Mouse (Mus musculus): ENCODE measurements at regions not wholly inside any gene's neighbourhood (a gene's known extent, or its start where the extent isn't known, plus 50 kb on each side); places are given as distances from the start of the nearest gene placed in this dataset.
"Not testable (repeated sequence)": the region's sequence is repeated elsewhere in the genome, so short reads cannot be mapped to it uniquely, and the experiment has no call there.

DNA sequence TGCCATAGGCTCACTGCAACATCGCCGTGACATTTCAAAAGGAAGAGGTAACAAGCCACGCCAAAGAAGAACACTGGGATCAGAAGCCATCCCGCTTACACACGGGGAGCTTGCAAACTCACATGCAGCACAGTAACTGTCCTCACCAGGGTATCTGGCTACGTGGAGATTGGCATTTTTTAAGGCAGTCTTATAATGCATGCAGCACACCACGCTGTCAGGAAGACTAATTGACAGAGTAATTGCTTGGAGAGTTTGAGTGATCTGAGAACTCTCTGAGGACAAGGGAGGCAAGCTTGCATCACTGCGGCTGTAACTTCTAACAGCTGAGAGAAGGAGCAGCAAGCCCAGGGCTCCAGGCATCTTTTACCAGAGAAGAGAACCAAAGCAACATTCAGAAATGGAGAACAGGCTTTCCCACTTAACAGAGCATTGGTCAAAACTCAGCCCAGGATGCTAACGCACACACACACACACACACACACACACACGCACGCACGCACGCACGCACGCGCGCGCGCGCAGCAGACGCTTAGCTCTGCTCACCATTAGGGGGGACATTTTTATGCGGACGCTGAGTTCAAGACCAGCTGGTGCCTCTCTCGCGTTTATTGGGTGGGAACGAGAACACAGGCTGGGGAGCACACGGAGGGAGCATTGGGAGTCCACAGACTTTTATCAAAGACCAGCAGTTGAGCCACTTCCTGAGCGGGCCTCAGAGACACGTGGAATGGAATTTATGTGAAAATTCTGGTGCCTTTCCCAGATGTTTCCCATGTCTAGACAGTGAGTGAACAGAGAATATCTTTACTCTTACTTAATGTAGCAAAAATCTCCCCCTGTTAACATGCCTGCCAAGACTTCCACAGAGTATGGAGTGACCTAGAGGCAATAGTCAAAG is 66.6 kb downstream of the 1700129C05Rik start:
- DNase-seq, result no peak

DNA sequence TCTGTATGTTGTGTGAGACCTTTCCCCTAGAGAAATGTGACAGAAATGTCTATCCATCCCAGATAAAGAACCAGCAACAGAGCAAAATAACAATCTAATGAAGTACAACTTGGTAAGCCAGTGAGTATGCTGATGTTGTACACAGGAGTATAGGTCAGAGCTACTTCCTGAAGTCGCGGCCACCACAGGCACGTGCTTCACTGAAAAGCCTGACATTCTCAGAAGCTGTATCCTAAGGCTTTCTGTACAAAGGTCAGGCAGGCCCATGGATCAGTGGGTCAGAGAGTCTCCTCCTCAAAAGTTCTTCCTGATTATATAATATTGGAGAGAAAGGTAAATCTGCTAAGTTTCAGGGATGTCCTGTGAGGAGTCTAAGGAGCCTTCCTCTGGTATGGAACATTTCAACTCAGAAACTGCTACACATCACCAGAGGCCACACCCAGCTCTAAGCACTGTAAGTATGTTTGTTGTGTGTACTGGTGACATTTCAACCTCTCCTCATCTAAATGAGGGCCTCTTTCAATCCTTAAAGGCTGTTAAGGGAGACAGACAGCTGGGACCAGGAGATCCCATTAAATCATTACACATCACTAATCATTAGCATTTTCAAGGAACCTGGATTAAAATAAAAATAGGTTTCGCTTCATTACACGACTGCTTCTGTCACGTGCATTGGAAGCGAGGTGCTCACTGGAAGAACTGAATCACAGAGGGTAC is 70.2 kb downstream of the 1700129C05Rik start:
- DNase-seq, result no peak

DNA sequence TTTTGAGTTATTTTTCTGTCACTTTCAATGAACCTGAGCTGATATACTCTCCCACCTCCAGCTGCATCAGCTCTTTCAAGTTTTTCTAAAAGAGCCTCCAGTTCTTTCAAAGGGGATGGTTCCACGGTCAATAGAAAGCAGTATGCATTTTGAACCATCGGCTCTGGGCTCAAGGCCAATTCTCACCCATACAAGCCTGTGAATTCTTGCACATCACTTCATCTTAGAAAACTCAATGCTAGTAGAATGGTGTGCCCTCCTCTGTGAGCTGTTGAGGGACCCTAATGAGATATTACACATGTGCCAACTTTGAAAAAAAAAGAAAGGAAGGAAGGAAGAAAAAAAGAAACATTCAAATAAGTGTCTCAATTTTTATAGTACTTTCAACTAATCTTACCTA is 72.6 kb downstream of the 1700129C05Rik start:
- no peak for DNase-seq

DNA sequence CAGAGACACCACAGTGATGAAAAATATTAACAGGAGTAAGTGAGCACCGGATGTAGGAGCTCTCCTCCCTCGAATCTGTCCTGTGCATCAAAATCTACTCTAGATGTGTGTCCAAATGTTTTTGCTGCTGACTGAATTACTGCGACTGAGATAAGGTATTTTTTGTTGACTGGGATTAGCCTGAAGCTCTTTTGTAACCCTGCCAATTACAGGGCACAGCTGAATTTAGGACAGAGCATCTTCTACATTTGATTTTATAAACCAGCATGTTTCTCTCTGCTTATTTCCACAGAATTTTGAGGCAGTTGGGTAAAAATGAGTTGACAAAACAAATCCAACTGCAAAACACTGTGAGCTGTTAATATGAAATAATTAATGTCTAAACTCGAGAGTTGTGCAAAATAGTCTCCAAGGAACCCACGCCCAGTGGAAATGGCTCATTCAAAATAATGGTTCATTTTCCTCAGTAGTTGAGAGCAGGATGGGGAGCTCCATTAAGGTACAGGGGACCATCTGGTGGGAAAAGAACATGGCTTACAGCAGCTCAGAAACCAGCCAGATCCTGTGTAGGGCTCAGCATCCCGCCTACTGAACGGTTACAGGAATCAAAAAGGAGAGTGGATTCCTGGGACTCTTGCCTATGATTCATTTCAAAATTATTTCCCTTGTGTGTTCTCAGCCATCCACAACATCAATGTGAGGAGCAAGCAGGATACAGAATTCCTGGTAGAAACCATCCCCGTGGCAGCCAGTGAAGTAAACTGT is 76.1 kb downstream of the 1700129C05Rik start:
- peak; percentile 10 for DNase-seq

DNA sequence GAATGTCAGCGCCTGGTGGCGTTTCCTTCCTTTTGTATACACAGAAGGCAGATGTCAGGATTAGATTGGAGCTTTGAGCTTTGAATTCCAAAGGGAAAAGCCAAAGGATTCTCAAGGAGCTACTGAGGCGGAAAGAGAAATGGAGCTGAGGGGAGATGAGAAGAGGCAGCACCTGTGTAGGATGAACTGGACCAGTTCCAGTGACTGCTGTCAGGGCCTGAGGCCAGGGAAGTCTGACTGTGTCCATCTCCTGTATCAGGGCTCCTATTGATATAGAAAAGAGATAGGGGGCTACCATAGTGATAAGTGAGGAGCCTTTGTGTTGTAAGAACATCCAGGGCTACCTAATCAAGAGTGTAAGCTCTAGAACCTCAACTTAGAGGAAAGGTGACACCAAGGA is 79.5 kb downstream of the 1700129C05Rik start:
- no peak for DNase-seq

- no peak for DNase-seq
Observed at GRCm38 (mm10) chr14:59056832-59057231, 85.9 kb downstream of the 1700129C05Rik start.

DNA sequence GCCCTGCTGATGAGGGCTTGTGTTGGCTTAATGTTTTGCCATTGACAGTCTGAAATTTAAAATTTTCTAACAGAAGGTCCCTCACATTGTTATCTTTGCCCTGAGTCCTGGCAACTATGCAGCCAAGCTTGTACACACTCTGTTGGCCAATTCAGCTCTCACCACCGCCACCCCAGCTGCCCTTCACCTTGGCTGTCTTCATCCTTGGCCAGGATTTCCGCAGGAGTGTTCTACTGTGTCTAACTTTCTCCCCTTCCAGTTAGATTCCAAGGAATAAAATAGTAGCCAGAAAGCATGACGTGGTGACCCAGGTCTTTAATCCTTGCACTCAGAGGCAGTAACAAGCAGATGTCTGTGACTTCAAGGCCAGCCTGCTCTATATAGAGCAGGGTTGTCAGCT is 87.4 kb downstream of the 1700129C05Rik start:
- no peak for DNase-seq

DNA sequence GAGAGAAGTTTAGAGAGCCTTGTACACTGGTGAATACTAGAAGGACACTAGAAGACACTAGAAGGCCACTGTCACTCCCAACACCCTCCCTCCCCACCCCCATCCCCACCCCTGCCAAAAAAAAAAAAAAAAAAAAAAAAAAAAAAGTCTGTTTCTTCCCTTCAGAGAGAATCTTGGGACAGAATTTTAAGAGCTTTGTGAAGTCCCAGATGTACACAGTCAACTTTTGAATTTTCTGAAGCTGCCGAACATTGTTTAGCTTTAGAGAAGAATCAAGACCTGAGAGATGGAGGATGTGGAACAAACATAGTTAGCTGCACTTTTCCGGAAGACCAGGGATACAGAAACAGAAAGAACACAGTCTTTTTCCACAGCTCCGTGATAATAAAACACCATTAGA is 90.3 kb downstream of the 1700129C05Rik start:
- DNase-seq, result no peak

GRCm38 (mm10) chr14:59051478-59051879 is 91.2 kb downstream of the 1700129C05Rik start:
- DNase-seq, result no peak

GRCm38 (mm10) chr14:59045687-59046086 is 97.0 kb downstream of the 1700129C05Rik start:
- DNase-seq, result no peak

DNA sequence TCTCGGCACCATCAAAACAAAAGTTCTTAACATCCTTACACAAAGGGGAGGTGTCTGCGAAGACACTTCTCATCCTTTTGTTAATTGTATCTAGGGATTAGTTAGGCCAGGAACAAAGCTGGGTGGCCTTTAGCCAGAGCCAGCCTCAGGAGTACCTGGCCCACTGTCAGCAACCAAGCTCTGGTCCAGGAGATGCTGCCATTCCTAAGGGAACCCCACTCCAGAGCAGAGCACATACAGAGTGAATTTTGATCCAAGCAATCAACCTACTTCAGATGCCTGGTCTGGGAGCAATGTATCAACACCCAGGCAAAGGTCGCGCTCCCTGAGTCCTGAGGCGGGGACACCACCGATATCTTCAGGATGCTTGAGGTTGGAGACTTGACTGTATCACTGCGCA is 97.5 kb downstream of the 1700129C05Rik start:
- no peak for DNase-seq

DNA sequence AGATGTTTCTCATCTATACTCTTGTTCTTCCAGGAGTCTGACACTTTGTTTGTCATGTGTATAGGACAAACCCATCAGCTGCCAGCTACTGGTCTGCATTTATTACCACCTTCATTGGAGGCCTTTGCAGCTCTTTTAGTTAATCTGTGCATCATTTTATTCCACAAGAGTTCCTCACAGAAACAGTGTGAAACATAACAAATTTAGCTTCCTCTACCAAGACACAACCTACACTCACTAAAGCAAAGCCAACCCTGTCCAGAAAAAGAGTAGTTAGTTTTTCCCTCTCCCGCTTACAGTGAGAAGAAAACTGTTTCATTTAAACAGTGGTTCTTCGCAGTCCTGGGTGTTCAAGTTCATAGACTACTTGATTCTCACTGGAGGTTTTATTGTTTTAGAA is 100.5 kb downstream of the 1700129C05Rik start:
- DNase-seq, result no peak

GRCm38 (mm10) chr14:59025757-59026156 is 116.9 kb downstream of the 1700129C05Rik start:
- not testable (repeated sequence) for DNase-seq

GRCm38 (mm10) chr14:59009534-59009933 is 133.2 kb downstream of the 1700129C05Rik start:
- DNase-seq, result no peak

GRCm38 (mm10) chr14:58999106-58999778 is 143.5 kb downstream of the 1700129C05Rik start:
- no peak for DNase-seq

DNA sequence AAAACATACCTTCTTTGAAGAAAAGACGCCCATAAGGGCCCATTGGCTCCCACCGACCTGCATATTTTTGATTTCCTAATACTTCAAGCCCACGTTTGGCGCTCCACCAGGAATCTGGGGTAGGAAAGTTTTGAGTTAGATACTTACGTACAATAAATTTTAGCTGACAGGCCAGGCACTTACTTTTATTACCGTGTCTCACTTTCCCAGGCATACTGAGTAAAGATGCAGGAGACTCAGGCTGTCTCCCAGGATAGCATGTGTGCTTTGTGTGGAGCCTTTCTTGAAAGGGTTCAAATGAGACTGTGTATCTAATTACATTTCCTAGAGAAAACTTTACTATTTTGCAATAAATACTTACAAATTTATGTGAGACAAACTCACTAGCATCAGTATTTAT is 147.7 kb downstream of the 1700129C05Rik start:
- DNase-seq, result no peak

DNA sequence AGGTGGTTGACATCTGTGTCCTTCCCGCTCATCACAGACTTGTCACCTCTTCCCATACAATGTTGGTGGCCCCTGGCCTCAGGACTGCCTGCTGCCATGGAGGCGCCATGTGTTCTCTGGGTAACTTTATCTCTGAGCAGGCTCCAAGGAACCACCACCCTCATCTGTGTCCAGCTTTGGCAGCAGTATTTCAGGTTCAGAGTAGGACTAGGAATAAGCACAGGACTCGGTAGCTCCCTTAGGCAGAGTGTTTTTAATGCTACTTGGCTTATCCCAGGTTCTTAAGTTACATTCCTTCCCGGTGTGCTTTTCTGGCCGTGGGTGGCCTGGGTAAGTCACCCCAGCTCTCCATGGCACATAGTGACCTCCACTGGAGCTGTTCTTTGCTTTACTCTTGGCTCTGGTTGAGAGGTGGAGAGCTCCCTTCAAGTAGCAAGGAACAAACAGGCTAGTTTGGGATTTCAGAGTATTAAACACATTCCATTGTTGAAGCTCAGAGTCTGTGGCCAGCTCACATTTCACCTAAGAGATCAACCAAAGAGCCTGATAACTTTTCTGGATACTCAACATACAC is 153.0 kb downstream of the 1700129C05Rik start:
- DNase-seq, result no peak

DNA sequence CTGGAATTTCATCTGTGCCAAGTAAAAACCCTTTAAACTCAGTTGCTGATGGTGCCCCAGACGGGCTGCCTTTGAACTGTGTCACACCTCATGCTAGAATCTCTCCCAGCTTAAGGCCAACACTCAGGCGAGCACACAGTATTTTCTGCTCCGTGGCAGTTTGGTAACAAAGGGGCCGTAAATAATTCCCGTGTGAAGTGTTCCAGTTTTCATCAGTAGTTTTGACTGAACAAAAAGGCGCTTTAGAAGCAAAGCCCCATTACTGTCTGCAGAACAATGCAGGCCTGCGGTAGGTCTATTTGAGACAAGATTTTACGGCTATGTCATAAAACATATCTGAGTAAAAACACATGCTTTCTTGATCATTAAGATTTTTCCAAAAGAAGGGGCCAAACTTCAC is 155.0 kb downstream of the 1700129C05Rik start:
- no peak for DNase-seq

DNA sequence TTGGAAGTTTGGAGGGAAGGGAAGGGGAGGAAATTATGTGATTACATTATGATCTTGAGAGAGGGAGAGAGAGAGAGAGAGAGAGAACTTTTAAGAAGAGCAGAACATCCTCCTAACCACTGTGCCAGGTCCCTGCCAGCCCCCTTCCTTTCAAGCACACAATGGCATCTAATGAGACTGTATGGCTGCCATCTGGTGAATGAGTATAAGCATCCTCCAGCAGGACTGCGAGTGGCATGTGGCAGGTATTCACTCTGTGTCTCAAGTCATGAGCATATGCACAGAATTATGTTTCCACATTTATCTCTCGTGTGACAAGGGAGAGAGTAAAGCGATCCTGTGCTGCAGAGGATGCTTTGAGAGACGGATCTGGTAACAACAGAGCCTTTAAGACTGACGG is 156.9 kb downstream of the 1700129C05Rik start:
- DNase-seq, result no peak

DNA sequence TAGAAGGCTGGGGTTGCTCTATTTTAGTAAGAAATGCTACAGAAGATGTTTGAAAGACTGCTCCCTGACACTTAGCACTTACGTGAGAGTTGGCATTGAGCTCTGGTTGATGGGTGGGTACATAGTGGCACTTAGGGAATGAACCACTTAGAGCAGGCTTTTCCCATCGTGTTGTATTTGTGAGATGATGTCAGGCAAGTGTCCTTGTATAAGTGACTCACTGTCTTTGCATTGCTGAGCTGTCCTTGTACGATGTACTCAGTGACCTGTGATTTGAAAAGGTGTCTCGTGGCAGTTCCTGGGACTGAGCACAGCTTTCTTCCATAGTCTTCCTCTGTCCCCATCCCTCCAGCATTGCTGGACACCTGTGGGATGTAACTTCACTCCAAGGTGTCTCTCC is 165.9 kb downstream of the 1700129C05Rik start:
- no peak for DNase-seq

DNA sequence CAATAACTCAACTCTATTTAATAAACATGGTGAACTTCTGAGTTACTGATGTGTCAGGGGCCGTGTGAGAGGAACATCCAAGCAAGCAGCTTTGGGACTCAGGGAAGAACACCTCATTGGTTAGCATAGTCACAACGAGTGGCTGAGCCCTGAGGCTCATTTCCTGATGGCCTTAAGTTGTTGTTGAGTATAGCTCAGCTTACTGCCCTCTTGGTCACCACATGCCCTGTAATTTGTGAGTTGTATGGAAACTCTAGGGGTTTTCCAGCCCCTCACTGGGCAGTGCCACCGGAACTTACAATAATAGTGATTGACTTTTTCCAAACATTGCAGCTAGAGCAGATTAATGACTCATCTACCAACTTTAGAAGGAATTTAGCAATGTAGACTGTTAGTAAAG is 173.4 kb downstream of the 1700129C05Rik start:
- no peak for DNase-seq

DNA sequence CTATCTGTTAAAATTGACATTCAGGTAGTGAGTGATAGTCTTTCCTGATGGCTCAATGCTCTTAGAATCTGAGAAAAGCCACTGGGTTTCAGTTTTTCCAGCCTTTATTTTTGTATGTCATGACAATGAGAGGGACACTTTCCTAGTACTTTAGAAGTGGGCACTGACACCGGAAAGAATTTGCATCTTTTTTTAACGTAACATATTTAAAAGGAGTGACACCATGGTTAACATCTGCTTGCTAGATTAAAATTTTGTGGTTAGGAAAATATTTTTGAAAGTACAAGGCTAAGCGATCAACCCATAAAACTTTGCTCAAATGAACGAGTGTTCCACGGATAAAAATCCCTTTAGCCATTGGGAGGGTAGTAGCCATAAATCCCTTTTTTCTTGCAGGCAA is 174.7 kb downstream of the 1700129C05Rik start:
- no peak for DNase-seq
